Mouse (Mus musculus) C2C12 (cell line): ENCODE data around the gene Cdh1.

ENCODE experiments used
- CEBPB ChIP-seq: IDR thresholded peaks from one replicate; pipeline ENCODE4 v1.6.1; 2011; ENCODE audit warnings: low read depth, mild to moderate bottlenecking, control low read depth, moderate library complexity
- CTCF ChIP-seq: IDR thresholded peaks from one replicate; pipeline ENCODE4 v1.5.1; 2011; ENCODE audit not compliant: control insufficient read depth, insufficient read depth, insufficient read length
- FOSL1 ChIP-seq: IDR thresholded peaks from one replicate; pipeline ENCODE4 v1.8.0; 2011; ENCODE audit warnings: mild to moderate bottlenecking, low read length; ENCODE audit not compliant: poor library complexity, insufficient read depth, severe bottlenecking
- MAX ChIP-seq: IDR thresholded peaks from one replicate; pipeline ENCODE4 v1.6.1; 2011; ENCODE audit warnings: mild to moderate bottlenecking, control low read depth
- MYOD1 ChIP-seq: IDR thresholded peaks from one replicate; pipeline ENCODE4 v1.6.1; 2011; ENCODE audit warnings: low read depth; ENCODE audit not compliant: control insufficient read depth, insufficient read length
- MYOG ChIP-seq: IDR thresholded peaks from one replicate; pipeline ENCODE4 v1.6.1; 2011; ENCODE audit not compliant: control insufficient read depth, insufficient read length; ENCODE audit errors: extremely low read depth
- USF1 ChIP-seq: IDR thresholded peaks from one replicate; pipeline ENCODE4 v1.6.1; 2011; ENCODE audit warnings: low read depth, mild to moderate bottlenecking, control low read depth, moderate library complexity

GRCm38 (mm10) chr8:106612047-106612446 lies 8.9 kb downstream of the Cdh1 start:
- no peak for TF ChIP-seq FOSL1
- TF ChIP-seq CTCF = no peak
- no peak for TF ChIP-seq MAX
- no peak for TF ChIP-seq USF1
- no peak for TF ChIP-seq CEBPB
- no peak for TF ChIP-seq MYOG
- TF ChIP-seq MYOD1 = no peak
